Mouse (Mus musculus): ENCODE results near the gene Myo1f.

DNA sequence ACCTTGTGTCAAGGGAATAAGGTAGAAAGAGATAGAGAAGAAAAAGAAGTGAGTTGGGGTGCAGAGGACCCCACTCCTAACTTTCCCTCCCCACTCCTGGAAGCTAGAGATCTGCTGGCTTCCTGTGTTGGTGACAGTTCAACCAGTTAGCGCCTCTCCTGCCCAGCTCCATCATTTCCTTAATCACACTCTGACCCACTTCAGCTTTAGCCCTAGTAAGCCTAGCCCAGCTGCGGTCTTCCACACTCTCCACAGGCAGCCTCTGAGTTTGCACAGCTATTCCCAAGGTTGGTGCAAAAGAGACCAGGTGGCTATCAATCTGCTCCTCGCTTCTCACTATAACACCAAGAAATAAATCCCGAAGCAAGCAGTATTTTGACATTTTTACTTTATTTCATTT lies 15.6 kb upstream of the Myo1f start:
- TF ChIP-seq CTCF (IDR thresholded peaks at IDR 0.05; ENCODE audit: control insufficient read depth, insufficient read depth, insufficient replicate concordance, low read depth, low read length) (no peak), POLR2A (IDR thresholded peaks at IDR 0.05; ENCODE audit: control insufficient read depth, low read depth, low read length) (no peak)
